Mouse (Mus musculus): ENCODE measurements around the gene Ptgfr. TPM values are rescaled to one million over a fixed set of nuclear protein-coding genes. Genes with fewer than 3 reads are reported as not detected.

Ptgfr gene
- polyA plus RNA-seq (2014; fragmentation: Nextera tagmentation; extraction: Ambion mirVana), result 0.93 and 0.96 TPM in 2 replicates

GRCm38 (mm10) chr3:151836871-151837680, at the start of gene Ptgfr:
TSS of gene Ptgfr (minus strand) at chr3:151837630.
- no peaks in the 10 kb centered on the region for H3K27me3 ChIP-seq (ENCODE audit: control insufficient read depth, insufficient read depth, low read length)
- DNase-seq (ENCODE audit: low spot score), result peak; percentile 80
- no peaks in the 10 kb centered on the region for H3K36me3 ChIP-seq (replicated peaks; ENCODE audit: control insufficient read depth, insufficient read depth, low read depth, low read length)
- peak within 1 kb of the TSS; percentile 49 for H3K4me3 ChIP-seq (ENCODE audit: low read depth, low read length)
- H3K9me3 ChIP-seq (replicated peaks; ENCODE audit: control insufficient read depth, low read length), result no peaks in the 10 kb centered on the region
- H3K4me2 ChIP-seq (ENCODE audit: low read depth, low read length), result peak within 1 kb of the TSS; percentile 94
- under 1% methylated on average over 30 of the region's 30 CpGs for WGBS
- no peaks in the 10 kb centered on the region; the same call in 1 of the 2 replicates for H3K4me1 ChIP-seq (ENCODE audit: control insufficient read depth, insufficient read depth, low read length)
- peak within 1 kb of the TSS; percentile 63 for H3K9ac ChIP-seq (replicated peaks; ENCODE audit: low read length)
- no peak within 1 kb of the TSS for H3K27ac ChIP-seq (replicated peaks; ENCODE audit: low read depth, low read length)
- peak; percentile 88 for ATAC-seq (replicated peaks; ENCODE audit: insufficient number of reproducible peaks, low FRiP score, low TSS enrichment, low read depth)

DNA sequence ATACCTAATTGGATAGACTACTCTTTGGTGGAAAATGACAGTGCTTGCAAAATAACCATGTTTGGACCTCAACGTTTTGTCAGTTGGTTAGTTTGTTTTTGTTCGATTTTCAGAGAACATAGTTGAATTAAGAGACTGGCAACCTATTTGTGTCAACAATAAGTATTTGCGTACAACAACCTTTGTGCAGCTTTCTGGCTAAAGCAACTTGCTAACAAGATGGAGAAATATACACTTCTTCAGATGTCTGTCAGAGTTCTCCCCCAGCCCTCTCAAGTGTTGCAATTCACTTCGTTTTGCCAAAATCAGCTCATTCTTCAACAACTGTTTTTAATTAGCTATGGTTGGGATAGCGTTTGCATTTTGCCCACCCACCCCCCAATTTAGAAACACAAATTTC, 46.5 kb upstream of the Ptgfr start:
- DNase-seq (ENCODE audit: low spot score) (peak; percentile 39), ATAC-seq (replicated peaks; ENCODE audit: insufficient number of reproducible peaks, low FRiP score, low TSS enrichment, low read depth) (no peak)
- Histone ChIP-seq H3K9me3 (replicated peaks; ENCODE audit: control insufficient read depth, low read length) (no peaks in the 10 kb centered on the region), H3K27me3 (ENCODE audit: control insufficient read depth, insufficient read depth, low read length) (no peaks in the 10 kb centered on the region), H3K9ac (replicated peaks; ENCODE audit: low read length) (no peak overlapping the region), H3K4me3 (ENCODE audit: low read depth, low read length) (no peak overlapping the region), H3K27ac (replicated peaks; ENCODE audit: low read depth, low read length) (no peak overlapping the region), H3K4me1 (ENCODE audit: control insufficient read depth, insufficient read depth, low read length) (no peaks in the 10 kb centered on the region), H3K4me2 (ENCODE audit: low read depth, low read length) (no peak overlapping the region), H3K36me3 (replicated peaks; ENCODE audit: control insufficient read depth, insufficient read depth, low read depth, low read length) (no peaks in the 10 kb centered on the region)
- 31% methylated on average over 5 of the region's 5 CpGs for WGBS

DNA sequence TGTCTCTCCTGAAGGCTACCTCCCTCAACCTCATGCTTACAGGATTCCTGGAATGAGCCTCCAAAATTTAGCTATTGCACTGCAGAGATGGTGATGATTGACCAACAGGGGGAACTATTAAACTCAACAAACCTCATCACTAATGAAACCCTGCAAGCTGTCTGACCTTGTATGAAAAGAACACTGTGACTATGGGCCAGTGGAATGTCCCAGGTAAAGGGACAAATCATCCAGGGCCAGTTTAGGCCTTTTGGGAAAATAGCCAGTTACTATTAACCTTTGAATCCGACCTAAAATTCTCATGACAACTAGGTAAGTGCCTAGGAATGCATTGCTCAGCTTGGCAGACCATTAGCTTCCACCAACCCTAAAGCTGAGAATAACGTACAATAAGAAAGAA, 42.6 kb upstream of the Ptgfr start:
- H3K36me3 ChIP-seq (replicated peaks; ENCODE audit: control insufficient read depth, insufficient read depth, low read depth, low read length), result no peaks in the 10 kb centered on the region
- DNase-seq (ENCODE audit: low spot score) (no peak), ATAC-seq (replicated peaks; ENCODE audit: insufficient number of reproducible peaks, low FRiP score, low TSS enrichment, low read depth) (no peak)
- no peak overlapping the region for H3K27ac ChIP-seq (replicated peaks; ENCODE audit: low read depth, low read length)
- H3K27me3 ChIP-seq (ENCODE audit: control insufficient read depth, insufficient read depth, low read length), result no peaks in the 10 kb centered on the region
- H3K9ac ChIP-seq (replicated peaks; ENCODE audit: low read length), result no peak overlapping the region
- WGBS, result 68% methylated on average over 2 of the region's 2 CpGs
- no peak overlapping the region for H3K4me3 ChIP-seq (ENCODE audit: low read depth, low read length)
- H3K4me2 ChIP-seq (ENCODE audit: low read depth, low read length), result no peak overlapping the region
- no peaks in the 10 kb centered on the region for H3K4me1 ChIP-seq (ENCODE audit: control insufficient read depth, insufficient read depth, low read length)
- no peaks in the 10 kb centered on the region for H3K9me3 ChIP-seq (replicated peaks; ENCODE audit: control insufficient read depth, low read length)

GRCm38 (mm10) chr3:151868970-151869369, 31.5 kb upstream of the Ptgfr start:
- no peak overlapping the region for H3K4me3 ChIP-seq (ENCODE audit: low read depth, low read length)
- no peaks in the 10 kb centered on the region for H3K9me3 ChIP-seq (replicated peaks; ENCODE audit: control insufficient read depth, low read length)
- H3K4me2 ChIP-seq (ENCODE audit: low read depth, low read length), result no peak overlapping the region
- DNase-seq (ENCODE audit: low spot score), result no peak
- no peak overlapping the region for H3K9ac ChIP-seq (replicated peaks; ENCODE audit: low read length)
- H3K4me1 ChIP-seq (ENCODE audit: control insufficient read depth, insufficient read depth, low read length), result no peaks in the 10 kb centered on the region
- ATAC-seq (replicated peaks; ENCODE audit: insufficient number of reproducible peaks, low FRiP score, low TSS enrichment, low read depth), result no peak
- no peaks in the 10 kb centered on the region for H3K27me3 ChIP-seq (ENCODE audit: control insufficient read depth, insufficient read depth, low read length)
- H3K36me3 ChIP-seq (replicated peaks; ENCODE audit: control insufficient read depth, insufficient read depth, low read depth, low read length), result no peaks in the 10 kb centered on the region
- no peak overlapping the region for H3K27ac ChIP-seq (replicated peaks; ENCODE audit: low read depth, low read length)

- Histone ChIP-seq H3K27ac (replicated peaks; ENCODE audit: low read depth, low read length) (no peak overlapping the region), H3K9ac (replicated peaks; ENCODE audit: low read length) (no peak overlapping the region), H3K4me2 (ENCODE audit: low read depth, low read length) (no peak overlapping the region), H3K4me3 (ENCODE audit: low read depth, low read length) (no peak overlapping the region), H3K9me3 (replicated peaks; ENCODE audit: control insufficient read depth, low read length) (no peaks in the 10 kb centered on the region), H3K27me3 (ENCODE audit: control insufficient read depth, insufficient read depth, low read length) (no peaks in the 10 kb centered on the region), H3K36me3 (replicated peaks; ENCODE audit: control insufficient read depth, insufficient read depth, low read depth, low read length) (no peaks in the 10 kb centered on the region), H3K4me1 (ENCODE audit: control insufficient read depth, insufficient read depth, low read length) (no peaks in the 10 kb centered on the region)
- DNase-seq (ENCODE audit: low spot score) (no peak), ATAC-seq (replicated peaks; ENCODE audit: insufficient number of reproducible peaks, low FRiP score, low TSS enrichment, low read depth) (no peak)
- 84% methylated on average over 1 of the region's 1 CpGs for WGBS
Measured at GRCm38 (mm10) chr3:151851344-151851743, 13.9 kb upstream of the Ptgfr start.

GRCm38 (mm10) chr3:151850621-151851020, 13.2 kb upstream of the Ptgfr start:
- DNase-seq (ENCODE audit: low spot score), result no peak
- Histone ChIP-seq H3K4me1 (ENCODE audit: control insufficient read depth, insufficient read depth, low read length) (no peaks in the 10 kb centered on the region), H3K9me3 (replicated peaks; ENCODE audit: control insufficient read depth, low read length) (no peaks in the 10 kb centered on the region), H3K4me2 (ENCODE audit: low read depth, low read length) (no peak overlapping the region), H3K4me3 (ENCODE audit: low read depth, low read length) (no peak overlapping the region), H3K27ac (replicated peaks; ENCODE audit: low read depth, low read length) (no peak overlapping the region), H3K36me3 (replicated peaks; ENCODE audit: control insufficient read depth, insufficient read depth, low read depth, low read length) (no peaks in the 10 kb centered on the region), H3K27me3 (ENCODE audit: control insufficient read depth, insufficient read depth, low read length) (no peaks in the 10 kb centered on the region), H3K9ac (replicated peaks; ENCODE audit: low read length) (no peak overlapping the region)
- ATAC-seq (replicated peaks; ENCODE audit: insufficient number of reproducible peaks, low FRiP score, low TSS enrichment, low read depth), result no peak
- WGBS, result 56% methylated on average over 1 of the region's 1 CpGs

GRCm38 (mm10) chr3:151846292-151846691, 8.9 kb upstream of the Ptgfr start:
- no peaks in the 10 kb centered on the region for H3K4me1 ChIP-seq (ENCODE audit: control insufficient read depth, insufficient read depth, low read length)
- no peak for DNase-seq (ENCODE audit: low spot score)
- no peaks in the 10 kb centered on the region for H3K9me3 ChIP-seq (replicated peaks; ENCODE audit: control insufficient read depth, low read length)
- no peak overlapping the region for H3K27ac ChIP-seq (replicated peaks; ENCODE audit: low read depth, low read length)
- H3K36me3 ChIP-seq (replicated peaks; ENCODE audit: control insufficient read depth, insufficient read depth, low read depth, low read length), result no peaks in the 10 kb centered on the region
- H3K4me2 ChIP-seq (ENCODE audit: low read depth, low read length), result no peak overlapping the region
- H3K27me3 ChIP-seq (ENCODE audit: control insufficient read depth, insufficient read depth, low read length), result no peaks in the 10 kb centered on the region
- no peak overlapping the region for H3K9ac ChIP-seq (replicated peaks; ENCODE audit: low read length)
- H3K4me3 ChIP-seq (ENCODE audit: low read depth, low read length), result no peak overlapping the region
- 86% methylated on average over 7 of the region's 7 CpGs for WGBS
- ATAC-seq (replicated peaks; ENCODE audit: insufficient number of reproducible peaks, low FRiP score, low TSS enrichment, low read depth), result no peak

DNA sequence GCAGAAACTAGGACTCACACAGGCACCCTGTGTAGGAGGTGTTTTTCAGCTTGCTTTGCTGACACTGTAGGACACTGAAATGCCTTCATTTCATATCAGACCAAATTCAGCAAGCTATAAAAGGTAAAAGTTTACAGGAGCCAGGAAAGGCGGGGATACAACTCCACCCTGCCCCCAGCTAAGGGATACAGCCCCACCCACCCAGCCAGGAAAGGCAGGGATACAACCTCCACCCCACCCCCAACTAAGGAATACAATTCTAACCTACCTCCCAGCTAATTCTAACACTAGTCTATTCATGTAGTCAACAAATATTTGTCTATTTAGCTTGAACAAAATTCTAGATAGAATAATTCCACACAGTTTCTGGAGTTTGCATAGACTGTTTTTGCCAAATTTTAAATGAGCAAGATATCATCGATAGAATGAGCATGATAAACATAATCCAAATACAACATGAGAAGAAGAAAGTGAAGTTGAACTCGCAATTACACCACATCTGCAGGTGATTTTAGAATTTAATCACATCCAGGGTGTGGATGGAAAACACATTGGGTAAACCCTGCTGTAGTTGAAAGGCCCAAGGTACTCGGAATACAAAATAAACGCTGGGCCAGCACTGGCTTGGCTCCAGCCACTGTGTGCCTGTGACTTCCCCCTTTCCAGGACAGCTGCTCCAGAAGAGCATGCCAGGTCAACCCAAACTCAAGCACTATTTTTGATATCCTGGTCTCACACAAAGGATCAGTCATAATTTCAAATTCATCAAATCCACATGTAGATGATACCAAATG, 7.1 kb upstream of the Ptgfr start:
- ATAC-seq (replicated peaks; ENCODE audit: insufficient number of reproducible peaks, low FRiP score, low TSS enrichment, low read depth) (no peak), DNase-seq (ENCODE audit: low spot score) (peak; percentile 57)
- Histone ChIP-seq H3K4me3 (ENCODE audit: low read depth, low read length) (no peak overlapping the region), H3K36me3 (replicated peaks; ENCODE audit: control insufficient read depth, insufficient read depth, low read depth, low read length) (no peaks in the 10 kb centered on the region), H3K9me3 (replicated peaks; ENCODE audit: control insufficient read depth, low read length) (no peaks in the 10 kb centered on the region), H3K4me2 (ENCODE audit: low read depth, low read length) (no peak overlapping the region), H3K27me3 (ENCODE audit: control insufficient read depth, insufficient read depth, low read length) (no peaks in the 10 kb centered on the region), H3K27ac (replicated peaks; ENCODE audit: low read depth, low read length) (no peak overlapping the region), H3K9ac (replicated peaks; ENCODE audit: low read length) (no peak overlapping the region), H3K4me1 (ENCODE audit: control insufficient read depth, insufficient read depth, low read length) (no peaks in the 10 kb centered on the region)
- 51% methylated on average over 5 of the region's 5 CpGs for WGBS

All from embryonic facial prominence, embryonic 11.5 days (tissue).